Mouse (Mus musculus): Measurements from ENCODE around the gene 1190007I07Rik.
"Not testable (repeated sequence)": the region's sequence is repeated elsewhere in the genome, so short reads cannot be mapped to it uniquely, and the experiment has no call there.

The 1190007I07Rik gene

GRCm38 (mm10) chr10:82629586-82630255, 6.7 kb upstream of the 1190007I07Rik start, which contains the start of gene Tdg:
Gene Tdg (plus strand): TSS chr10:82629828.
- in situ Hi-C loops (cut with MboI, MseI) = loop anchor here (10.0 to 25.0 kb wide), 2 partner anchors 905 to 1392 kb away; partner anchors contain the start of genes Aldh1l2, Atcay and Zfr2

- in situ Hi-C loops (cut with MboI, MseI) = loop anchor here (10.0 to 25.0 kb wide), 2 partner anchors 906 to 1392 kb away; partner anchors contain the start of genes Aldh1l2, Atcay and Zfr2
Measured at GRCm38 (mm10) chr10:82629111-82629585, 6.1 kb upstream of the 1190007I07Rik start.

GRCm38 (mm10) chr10:82623553-82623932, 515 bp upstream of the 1190007I07Rik start:
- in situ Hi-C loops (cut with MboI, MseI) = loop anchor here (10.0 kb wide), 1 partner anchor 911 kb away; the partner anchor contains the start of gene Aldh1l2

GRCm38 (mm10) chr10:82622235-82622634, 793 bp downstream of the 1190007I07Rik start:
- in situ Hi-C loops (cut with MboI, MseI) = loop anchor here (10.0 kb wide), 1 partner anchor 913 kb away; the partner anchor contains the start of gene Aldh1l2

GRCm38 (mm10) chr10:82594421-82594820, 28.6 kb downstream of the 1190007I07Rik start:
- in situ Hi-C loops (cut with MboI, MseI) = not testable (repeated sequence)

- in situ Hi-C loops (cut with MboI, MseI) = not testable (repeated sequence)
Measured at GRCm38 (mm10) chr10:82589673-82590072, 33.4 kb downstream of the 1190007I07Rik start.

- in situ Hi-C loops (cut with MboI, MseI) = not testable (repeated sequence)
Measured at GRCm38 (mm10) chr10:82571091-82571490, 51.9 kb downstream of the 1190007I07Rik start.
